In genomic region chr11:118887206-118887605, GRCm38 (mm10) we compare ENCODE assay signal across 29 mouse cellular contexts. TPM values are rescaled to one million over a fixed set of nuclear protein-coding genes. Genes with fewer than 3 reads are reported as not detected.
A peak's percentile ranks its signal among the peaks of the same experiment; 100 is the strongest.
DNase-seq lines count a peak whose midpoint lies in the region; ATAC-seq and TF ChIP-seq lines count a peak whose summit lies in the region.
"Had no signal": no experiment of that assay in that cellular context is flagged by ENCODE, and none has a peak within 500 bp of the region (broad histone marks: within the 10 kb centered on the region; RNA-seq: fewer than 3 reads in every experiment).

No protein-coding gene starts in this region.

- no peak for ATAC-seq in hindbrain, postnatal 0 days
- ATAC-seq in midbrain, embryonic 15.5 days (replicated peaks): peak; percentile 55
- no peak for ATAC-seq in midbrain, embryonic 16.5 days
- peak; percentile 36; the same call in 1 of the 2 replicates for ATAC-seq in monocyte, adult 5-6 weeks (replicated peaks; ENCODE audit: insufficient number of reproducible peaks, low FRiP score, low TSS enrichment, poor library complexity, severe bottlenecking)
- no peak for ATAC-seq in heart, embryonic 11.5 days (replicated peaks; ENCODE audit: insufficient number of reproducible peaks, low FRiP score, low TSS enrichment)
- ATAC-seq: CD4-positive, CD25-positive, alpha-beta regulatory T cell, adult 4 months; forebrain, embryonic 14.5 days; intestine, postnatal 0 days; liver, embryonic 12.5 days; liver, postnatal 0 days had no signal

- H3K4me3 ChIP-seq in hindbrain, postnatal 0 days (ENCODE audit: low read length): no peak overlapping the region
- H3K4me3 ChIP-seq in hindbrain, embryonic 10.5 days: no peak overlapping the region
- H3K4me3 ChIP-seq in midbrain, embryonic 15.5 days: no peak overlapping the region
- H3K4me3 ChIP-seq in midbrain, embryonic 16.5 days (ENCODE audit: low read depth, low read length): no peak overlapping the region
- no peak overlapping the region for H3K4me3 ChIP-seq in heart, embryonic 11.5 days (ENCODE audit: low read depth, low read length)
- H3K4me3 ChIP-seq: gastrocnemius, adult 2 months; heart, embryonic 12.5 days; liver, embryonic 12.5 days had no signal

- H3K4me2 ChIP-seq in hindbrain, postnatal 0 days (ENCODE audit: low read depth, low read length): no peak overlapping the region
- H3K4me2 ChIP-seq in midbrain, embryonic 15.5 days: no peak overlapping the region
- no peak overlapping the region for H3K4me2 ChIP-seq in midbrain, embryonic 16.5 days (ENCODE audit: low read length)
- no peak overlapping the region for H3K4me2 ChIP-seq in heart, embryonic 11.5 days
- H3K4me2 ChIP-seq: heart, embryonic 12.5 days; liver, embryonic 12.5 days had no signal

- no peaks in the 10 kb centered on the region for H3K36me3 ChIP-seq in hindbrain, postnatal 0 days (ENCODE audit: insufficient read depth, low read length)
- H3K36me3 ChIP-seq in hindbrain, embryonic 10.5 days: no peaks in the 10 kb centered on the region
- H3K36me3 ChIP-seq in midbrain, embryonic 15.5 days (replicated peaks): no peaks in the 10 kb centered on the region
- H3K36me3 ChIP-seq in midbrain, embryonic 16.5 days (ENCODE audit: control insufficient read depth, insufficient read depth, low read length): no peaks in the 10 kb centered on the region
- H3K36me3 ChIP-seq in heart, embryonic 11.5 days (ENCODE audit: control insufficient read depth, insufficient read depth, low read length): no peaks in the 10 kb centered on the region
- H3K36me3 ChIP-seq: heart, embryonic 12.5 days; liver, embryonic 12.5 days had no signal

- DNase-seq in hindbrain, postnatal 0 days (ENCODE audit: low spot score): no peak
- DNase-seq in hindbrain, embryonic 10.5 days (ENCODE audit: low spot score): no peak
- DNase-seq in spleen, postnatal 36 days (ENCODE audit: low spot score in 2 of 2): no peak
- DNase-seq: adrenal gland, postnatal 25 days; cerebellum, adult 11-12 months; cerebellum, postnatal 14 days; gastrocnemius, adult 2 months; gastrocnemius, postnatal 36 days; heart, adult 18-20 months; heart, postnatal 4 days; kidney, adult 9 months; kidney, postnatal 10 days; layer of hippocampus, postnatal 36 days; left cerebral cortex, postnatal 4 days; liver, postnatal 0 days; lung, postnatal 10 days; right cerebral cortex, adult 18-20 months; spleen, adult 18-20 months; thymus, postnatal 4 days had no signal

- no peaks in the 10 kb centered on the region for H3K9me3 ChIP-seq in hindbrain, postnatal 0 days (ENCODE audit: low read length)
- H3K9me3 ChIP-seq in hindbrain, embryonic 10.5 days: no peaks in the 10 kb centered on the region
- H3K9me3 ChIP-seq in midbrain, embryonic 15.5 days: no peaks in the 10 kb centered on the region
- no peaks in the 10 kb centered on the region for H3K9me3 ChIP-seq in midbrain, embryonic 16.5 days (replicated peaks; ENCODE audit: control insufficient read depth, low read length, poor library complexity, severe bottlenecking)
- no peaks in the 10 kb centered on the region for H3K9me3 ChIP-seq in heart, embryonic 11.5 days (replicated peaks; ENCODE audit: control insufficient read depth, low read length)
- H3K9me3 ChIP-seq: heart, embryonic 12.5 days; liver, embryonic 12.5 days had no signal

- peaks cover 16% of the 10 kb centered on the region; the same call in 1 of the 2 replicates for H3K4me1 ChIP-seq in hindbrain, postnatal 0 days (ENCODE audit: insufficient read depth, low read length)
- H3K4me1 ChIP-seq in hindbrain, embryonic 10.5 days (replicated peaks): peaks cover 30% of the 10 kb centered on the region
- H3K4me1 ChIP-seq in midbrain, embryonic 15.5 days: peaks cover 22% of the 10 kb centered on the region
- peaks cover 15% of the 10 kb centered on the region for H3K4me1 ChIP-seq in midbrain, embryonic 16.5 days (ENCODE audit: control insufficient read depth, insufficient read depth, low read length)
- H3K4me1 ChIP-seq in heart, embryonic 11.5 days (ENCODE audit: control insufficient read depth, insufficient read depth, low read length): no peaks in the 10 kb centered on the region
- H3K4me1 ChIP-seq: heart, embryonic 12.5 days; liver, embryonic 12.5 days had no signal

- no peaks in the 10 kb centered on the region for H3K27me3 ChIP-seq in hindbrain, postnatal 0 days (ENCODE audit: insufficient read depth, low read length)
- H3K27me3 ChIP-seq in hindbrain, embryonic 10.5 days (ENCODE audit: insufficient read depth, poor library complexity, severe bottlenecking): no peaks in the 10 kb centered on the region
- H3K27me3 ChIP-seq in midbrain, embryonic 15.5 days (replicated peaks): no peaks in the 10 kb centered on the region
- H3K27me3 ChIP-seq in midbrain, embryonic 16.5 days (ENCODE audit: control insufficient read depth, insufficient read depth, low read depth, low read length): no peaks in the 10 kb centered on the region
- peaks cover 15% of the 10 kb centered on the region for H3K27me3 ChIP-seq in heart, embryonic 11.5 days (ENCODE audit: control insufficient read depth, insufficient read depth, low read length)

- no peak overlapping the region for H3K9ac ChIP-seq in hindbrain, postnatal 0 days (replicated peaks; ENCODE audit: low read length)
- no peak overlapping the region for H3K9ac ChIP-seq in midbrain, embryonic 15.5 days
- H3K9ac ChIP-seq in midbrain, embryonic 16.5 days (ENCODE audit: low read depth, low read length): no peak overlapping the region
- no peak overlapping the region for H3K9ac ChIP-seq in heart, embryonic 11.5 days (ENCODE audit: low read depth, low read length)
- H3K9ac ChIP-seq: heart, embryonic 12.5 days; liver, embryonic 12.5 days; liver, postnatal 0 days had no signal

- 0 out of 2 replicates have a peak overlapping the region, but pooled peaks have one; percentile 4 for H3K27ac ChIP-seq in hindbrain, postnatal 0 days
- no peak overlapping the region for H3K27ac ChIP-seq in hindbrain, embryonic 10.5 days
- no peak overlapping the region for H3K27ac ChIP-seq in midbrain, embryonic 15.5 days
- no peak overlapping the region for H3K27ac ChIP-seq in midbrain, embryonic 16.5 days (ENCODE audit: low read length)
- no peak overlapping the region for H3K27ac ChIP-seq in heart, embryonic 11.5 days (ENCODE audit: low read depth, low read length)
- H3K27ac ChIP-seq: gastrocnemius, adult 2 months; liver, embryonic 12.5 days; macrophage had no signal

- TF ChIP-seq CTCF in hindbrain, postnatal 0 days (IDR thresholded peaks at IDR 0.05; ENCODE audit: low read depth): no peak

RNA-seq across cellular contexts. Expression of gene Rbfox3, which starts 24.2 kb away (rescaled TPM):
- total RNA-seq in hindbrain, postnatal 0 days (2014; rRNA removed): 50.0 and 52.6 TPM in 2 replicates
- 75.5 and 76.8 TPM in 2 replicates for polyA plus RNA-seq in hindbrain, postnatal 0 days (2015; fragmentation: Nextera tagmentation; extraction: Ambion mirVana)
- 5.8 and 11.7 TPM in 2 replicates for polyA plus RNA-seq in hindbrain, embryonic 10.5 days (2016; fragmentation: Nextera tagmentation; extraction: Ambion mirVana)
- 53.5 and 54.2 TPM in 2 replicates for polyA plus RNA-seq in midbrain, embryonic 15.5 days (2015; fragmentation: Nextera tagmentation; extraction: Ambion mirVana)
- 49.1 and 54.9 TPM in 2 replicates for polyA plus RNA-seq in midbrain, embryonic 16.5 days (2015; fragmentation: Nextera tagmentation; extraction: Ambion mirVana)
- total RNA-seq in monocyte, adult 5-6 weeks (2017): not detected in 3 replicates
- 0.69 and 1.4 TPM in 2 replicates for polyA plus RNA-seq in heart, embryonic 11.5 days (2014; fragmentation: Nextera tagmentation; extraction: Ambion mirVana)
- polyA plus RNA-seq: CD4-positive, CD25-positive, alpha-beta regulatory T cell, adult 4 months; macrophage had no signal

Comparison
In these comparisons a context has a peak if more than half of its experiments do, and no peak if none do; other contexts are left out.
1. ATAC-seq: peak in midbrain, embryonic 15.5 days (single experiment) and monocyte, adult 5-6 weeks (single experiment); none in hindbrain, postnatal 0 days (single experiment), midbrain, embryonic 16.5 days (single experiment) and heart, embryonic 11.5 days (single experiment).